Mouse (Mus musculus) brain, embryonic 14.5 days (tissue): ENCODE measurements around the gene Slc39a11. TPM values are rescaled to one million over a fixed set of nuclear protein-coding genes. Genes with fewer than 3 reads are reported as not detected.
A peak's percentile ranks its signal among the peaks of the same experiment; 100 is the strongest.

Experiments used
- DNase-seq: peaks from one replicate; pipeline ENCODE4 v3.0.0-alpha.2; 2011; ENCODE audit warnings: low read depth
- CTCF ChIP-seq: fragments of 200-500 bp; IDR thresholded peaks from 2 replicates; pipeline ENCODE4 v1.5.1; 2012; ENCODE audit warnings: inconsistent platforms, mild to moderate bottlenecking, moderate library complexity, borderline replicate concordance; ENCODE audit not compliant: insufficient read depth, insufficient read length; ENCODE audit errors: extremely low read depth
- POLR2A ChIP-seq: fragments of 200-500 bp; IDR thresholded peaks from 2 replicates; pipeline ENCODE4 v1.6.1; 2012; ENCODE audit warnings: mild to moderate bottlenecking, inconsistent platforms, borderline replicate concordance; ENCODE audit not compliant: poor library complexity, insufficient read depth, insufficient read length, severe bottlenecking; ENCODE audit errors: extremely low read depth
- polyA plus RNA-seq: library from polyadenylated mRNA; depleted of rRNA; stranded (reverse); fragments of >200 nt; gene quantifications from 2 replicates; pipeline ENCODE4 v1.2.3, GENCODE M21; 2012

Gene Slc39a11
- polyA plus RNA-seq, 1 experiment = 24.3 TPM

DNA sequence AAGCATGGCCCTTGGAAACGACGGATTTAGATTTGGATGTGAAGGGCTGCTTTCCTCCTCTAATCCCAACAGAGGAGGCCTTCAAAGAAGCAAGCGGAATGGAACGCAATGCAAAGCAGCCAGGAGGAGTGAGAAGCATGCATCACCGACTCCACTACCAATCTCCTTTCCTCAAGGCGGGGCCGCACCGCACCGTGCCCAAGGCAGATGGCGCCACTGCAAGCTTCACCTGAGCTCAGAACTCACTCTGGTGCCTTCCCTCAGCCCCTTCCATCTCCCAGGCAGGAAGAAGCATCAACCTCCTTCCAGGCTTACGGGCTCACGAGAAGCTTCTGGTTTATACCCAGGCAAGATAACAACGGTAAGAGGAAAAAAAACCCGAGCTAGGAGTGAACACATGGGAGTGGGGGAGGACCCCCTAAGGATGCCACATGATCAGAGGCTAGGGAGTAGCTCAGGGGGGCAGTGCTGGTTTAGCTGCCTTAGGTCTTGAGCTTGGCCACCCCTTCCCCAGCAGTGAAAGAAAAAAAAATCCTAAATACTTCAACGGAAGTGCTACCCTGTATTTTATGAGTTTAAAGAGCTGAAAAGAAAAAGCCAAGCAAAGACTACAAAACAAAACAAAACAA, 191.2 kb downstream of the Slc39a11 start:
- DNase-seq = no peak
- TF ChIP-seq CTCF (0 out of 2 replicates have a peak, but pooled peaks have one; percentile 27), POLR2A (no peak)

DNA sequence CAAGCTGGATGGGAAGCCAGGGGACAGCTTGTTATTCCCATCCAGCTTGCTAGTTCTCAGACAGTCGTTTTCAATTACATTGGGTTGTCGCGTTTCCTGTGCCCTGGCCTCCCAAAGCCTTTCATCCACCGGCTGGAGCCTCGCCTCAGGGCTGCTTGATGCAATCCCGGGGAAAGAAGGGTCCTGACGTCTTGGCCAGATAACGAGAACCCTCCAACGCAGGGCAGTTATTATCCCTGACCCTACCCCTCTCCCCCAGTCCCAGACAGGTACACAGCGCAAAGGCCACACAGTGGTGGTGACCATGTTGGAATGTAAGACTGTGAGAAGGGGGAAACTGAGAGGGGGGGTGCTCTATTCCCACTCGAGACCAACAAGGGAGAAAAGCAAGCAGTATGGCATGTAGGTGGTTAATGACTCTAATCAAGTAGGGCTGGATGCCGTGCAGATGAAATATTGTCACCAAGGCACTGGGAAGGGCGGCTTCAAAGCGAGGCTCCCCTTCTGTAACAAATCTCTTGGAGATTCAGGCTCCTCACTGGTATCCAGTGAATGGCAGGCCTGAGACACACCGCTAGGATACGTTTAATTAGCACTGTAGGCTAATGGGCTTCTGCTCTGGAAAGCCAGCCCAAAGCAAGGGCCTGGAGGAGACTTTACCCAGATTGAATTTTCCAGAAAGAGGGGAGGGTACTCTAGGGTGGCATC, 196.9 kb downstream of the Slc39a11 start:
- TF ChIP-seq CTCF = no peak
- DNase-seq = peak; percentile 68

DNA sequence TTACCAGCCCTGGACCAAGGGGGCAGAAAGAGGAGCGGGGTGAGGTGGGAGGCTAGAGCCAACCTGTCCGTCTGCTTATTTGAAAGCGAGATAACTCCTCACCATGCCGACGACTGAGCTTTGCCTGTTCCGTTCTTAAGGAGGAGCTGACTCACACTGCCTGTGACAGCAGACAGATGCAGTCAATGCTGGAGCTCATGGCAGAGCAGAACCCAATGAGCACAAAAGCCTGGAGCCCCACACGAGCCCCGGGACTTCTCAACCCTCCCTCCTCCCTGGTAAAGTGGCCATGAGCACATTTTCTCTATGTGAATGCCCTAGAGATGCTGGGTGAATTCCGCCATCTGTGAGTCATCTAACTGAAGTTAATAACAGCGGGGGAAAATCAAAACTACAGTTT, 198.6 kb downstream of the Slc39a11 start:
- DNase-seq = peak; percentile 56
- TF ChIP-seq CTCF (no peak), POLR2A (no peak)

DNA sequence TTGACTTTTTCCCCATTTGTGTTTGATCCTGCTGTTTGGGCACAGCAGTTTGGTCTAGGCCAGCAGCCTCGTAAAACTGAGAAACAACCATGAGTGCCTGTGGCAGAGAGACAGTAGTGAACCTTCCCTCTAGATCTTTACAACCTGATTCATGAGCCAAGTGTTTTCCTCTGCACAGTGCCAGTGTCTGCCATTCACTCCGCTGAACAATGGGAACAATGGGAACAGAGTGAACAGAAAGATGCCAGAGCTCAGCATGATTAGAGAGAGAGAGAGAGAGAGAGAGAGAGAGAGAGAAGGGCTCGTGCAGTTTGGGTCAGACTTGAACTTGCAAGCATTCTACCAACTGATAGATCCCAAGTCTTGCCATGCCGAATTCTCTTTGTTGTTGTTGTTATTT, 199.2 kb downstream of the Slc39a11 start:
- DNase-seq = peak; percentile 75
- TF ChIP-seq CTCF = no peak
- no peak for TF ChIP-seq POLR2A

- TF ChIP-seq POLR2A (no peak), CTCF (no peak)
- DNase-seq = no peak
Observed at GRCm38 (mm10) chr11:113450028-113450427, 199.9 kb downstream of the Slc39a11 start.

GRCm38 (mm10) chr11:113442036-113442435, 207.8 kb downstream of the Slc39a11 start:
- no peak for DNase-seq
- TF ChIP-seq POLR2A (no peak), CTCF (no peak)

GRCm38 (mm10) chr11:113439328-113440030, 210.4 kb downstream of the Slc39a11 start:
- TF ChIP-seq CTCF (no peak), POLR2A (no peak)
- DNase-seq = peak; percentile 97

- TF ChIP-seq POLR2A (no peak), CTCF (peak; percentile 39; the same call in 1 of the 2 replicates)
- peak; percentile 81 for DNase-seq
Observed at GRCm38 (mm10) chr11:113438915-113439314, 211.0 kb downstream of the Slc39a11 start.

DNA sequence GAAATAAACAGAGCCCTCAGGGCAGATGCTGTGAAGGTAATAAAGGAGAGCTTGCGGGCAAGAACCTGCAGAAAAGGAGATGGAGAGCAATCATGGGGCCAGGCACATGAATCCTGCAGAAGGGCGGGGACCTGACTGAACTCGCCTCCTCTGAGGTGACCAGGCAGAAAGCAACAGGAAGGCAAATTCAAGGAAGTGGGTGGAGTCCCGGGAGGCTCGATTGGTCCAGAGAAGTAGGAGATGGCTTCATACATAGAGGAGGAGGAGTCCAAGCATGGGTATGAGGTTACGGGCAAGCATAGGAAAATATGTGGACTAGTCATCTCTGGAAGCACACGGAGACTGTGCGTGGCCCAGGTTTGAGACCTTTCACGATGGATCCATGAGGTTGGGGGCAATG, 212.5 kb downstream of the Slc39a11 start:
- no peak for TF ChIP-seq CTCF
- no peak for TF ChIP-seq POLR2A
- DNase-seq = no peak

GRCm38 (mm10) chr11:113436299-113436698, 213.6 kb downstream of the Slc39a11 start:
- TF ChIP-seq CTCF = no peak
- DNase-seq = no peak

GRCm38 (mm10) chr11:113435696-113436095, 214.2 kb downstream of the Slc39a11 start:
- TF ChIP-seq POLR2A = no peak
- no peak for TF ChIP-seq CTCF
- DNase-seq = no peak

DNA sequence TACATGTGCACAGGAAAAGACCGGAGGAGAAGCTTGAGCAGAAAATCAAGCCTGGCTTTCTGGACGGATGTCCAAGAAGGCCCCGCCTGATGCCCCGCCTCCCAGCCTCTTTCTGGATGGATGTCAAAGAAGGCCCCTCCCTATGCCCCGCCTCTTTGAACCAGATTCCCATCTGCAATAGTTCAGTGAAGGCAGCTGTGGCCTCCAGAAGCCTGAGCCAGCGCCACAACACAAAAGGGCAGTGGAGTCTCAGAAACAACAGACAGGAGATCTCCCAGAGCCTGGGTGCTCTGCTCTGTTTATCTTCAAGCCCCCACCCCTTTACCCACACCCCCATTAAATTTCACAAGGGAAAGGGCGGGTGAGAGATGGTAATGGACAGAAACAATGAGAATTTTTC, 218.7 kb downstream of the Slc39a11 start:
- no peak for TF ChIP-seq CTCF
- TF ChIP-seq POLR2A = no peak
- peak; percentile 44 for DNase-seq

- DNase-seq = peak; percentile 49
- no peak for TF ChIP-seq CTCF
- TF ChIP-seq POLR2A = no peak
Observed at GRCm38 (mm10) chr11:113425882-113426281, 224.0 kb downstream of the Slc39a11 start.
